Mouse (Mus musculus): Measurements from ENCODE around the gene Izumo2. TPM values are rescaled to one million over a fixed set of nuclear protein-coding genes. Genes with fewer than 3 reads are reported as not detected.
"Not testable (repeated sequence)": the region's sequence is repeated elsewhere in the genome, so short reads cannot be mapped to it uniquely, and the experiment has no call there.

Gene Izumo2
- polyA plus RNA-seq, 1 experiment from 2014 or later = not detected

- WGBS (ENCODE audit: insufficient replicate concordance) = 93% methylated on average over 1 of the region's 1 CpGs
- not testable (repeated sequence) for H3K27me3 ChIP-seq (ENCODE audit: control insufficient read depth, insufficient read depth, low read length); H3K9ac ChIP-seq (ENCODE audit: low read depth, low read length); H3K27ac ChIP-seq (ENCODE audit: low read depth, low read length); H3K4me1 ChIP-seq (ENCODE audit: control insufficient read depth, insufficient read depth, low read length); ATAC-seq (replicated peaks; ENCODE audit: insufficient number of reproducible peaks, low FRiP score, low TSS enrichment); H3K9me3 ChIP-seq (replicated peaks; ENCODE audit: control insufficient read depth, low read length); H3K4me3 ChIP-seq (ENCODE audit: low read depth, low read length); H3K4me2 ChIP-seq
- H3K36me3 ChIP-seq (ENCODE audit: control insufficient read depth, insufficient read depth, low read length) = peaks cover 11% of the 10 kb centered on the region
Observed at GRCm38 (mm10) chr7:44750950-44751349, 42.4 kb downstream of the Izumo2 start, which contains the start of gene Zfp473. Zfp473 (minus strand) TSS chr7:44751050.

- Histone ChIP-seq H3K9me3 (replicated peaks; ENCODE audit: control insufficient read depth, low read length) (no peaks in the 10 kb centered on the region), H3K4me3 (ENCODE audit: low read depth, low read length) (no peak overlapping the region), H3K4me1 (ENCODE audit: control insufficient read depth, insufficient read depth, low read length) (no peaks in the 10 kb centered on the region), H3K27me3 (ENCODE audit: control insufficient read depth, insufficient read depth, low read length) (no peaks in the 10 kb centered on the region), H3K9ac (ENCODE audit: low read depth, low read length) (no peak overlapping the region), H3K4me2 (no peak overlapping the region), H3K36me3 (ENCODE audit: control insufficient read depth, insufficient read depth, low read length) (peaks cover 34% of the 10 kb centered on the region), H3K27ac (ENCODE audit: low read depth, low read length) (no peak overlapping the region)
- ATAC-seq (replicated peaks; ENCODE audit: insufficient number of reproducible peaks, low FRiP score, low TSS enrichment) = no peak
- WGBS (ENCODE audit: insufficient replicate concordance) = 84% methylated on average over 2 of the region's 2 CpGs
Observed at GRCm38 (mm10) chr7:44757164-44757563, 48.6 kb downstream of the Izumo2 start.

DNA sequence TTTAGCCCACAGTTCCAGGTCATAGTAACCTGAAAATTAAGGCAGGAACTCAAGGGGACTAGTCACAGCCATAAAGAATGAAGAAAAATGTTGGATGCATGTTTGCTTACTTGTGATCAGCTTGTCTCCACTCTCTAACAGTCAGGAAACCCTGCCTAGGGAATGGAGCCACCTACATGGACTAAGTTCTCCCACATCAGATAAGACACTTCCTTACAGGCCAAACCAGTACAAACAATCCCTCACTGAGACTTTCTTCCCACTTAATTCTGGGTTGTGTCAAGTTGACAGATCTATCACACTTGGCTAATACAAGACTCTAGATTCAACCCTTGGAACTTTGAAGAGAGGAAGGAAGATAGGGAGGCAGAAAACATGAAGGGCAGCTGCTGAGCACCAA lies 51.8 kb downstream of the Izumo2 start:
- Histone ChIP-seq H3K9ac (ENCODE audit: low read depth, low read length) (no peak overlapping the region), H3K27ac (ENCODE audit: low read depth, low read length) (no peak overlapping the region), H3K4me2 (no peak overlapping the region), H3K4me3 (ENCODE audit: low read depth, low read length) (no peak overlapping the region), H3K36me3 (ENCODE audit: control insufficient read depth, insufficient read depth, low read length) (peaks cover 25% of the 10 kb centered on the region), H3K4me1 (ENCODE audit: control insufficient read depth, insufficient read depth, low read length) (no peaks in the 10 kb centered on the region), H3K27me3 (ENCODE audit: control insufficient read depth, insufficient read depth, low read length) (no peaks in the 10 kb centered on the region), H3K9me3 (replicated peaks; ENCODE audit: control insufficient read depth, low read length) (no peaks in the 10 kb centered on the region)
- ATAC-seq (replicated peaks; ENCODE audit: insufficient number of reproducible peaks, low FRiP score, low TSS enrichment) = no peak

DNA sequence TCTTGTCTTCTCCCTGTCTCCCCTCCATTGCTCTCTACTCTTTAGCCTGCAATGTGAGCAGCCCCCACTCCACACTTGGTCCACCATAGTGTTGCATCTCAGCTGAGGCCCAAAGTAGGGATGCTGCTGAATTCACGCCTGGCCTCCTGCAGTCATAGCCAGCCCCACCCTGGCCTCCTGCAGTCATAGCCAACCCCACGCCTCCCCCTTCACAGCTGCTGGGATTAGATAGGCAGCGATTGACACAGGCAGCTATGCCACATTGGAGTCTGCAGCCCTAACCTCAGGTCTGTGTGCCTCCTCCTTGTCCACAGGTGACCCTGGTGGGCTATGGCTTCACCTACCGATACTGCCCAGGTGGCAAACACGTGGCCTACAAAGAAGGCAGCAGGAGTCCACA lies 59.6 kb downstream of the Izumo2 start:
- no peaks in the 10 kb centered on the region for H3K27me3 ChIP-seq (ENCODE audit: control insufficient read depth, insufficient read depth, low read length)
- H3K36me3 ChIP-seq (ENCODE audit: control insufficient read depth, insufficient read depth, low read length) = peaks cover 9% of the 10 kb centered on the region
- WGBS (ENCODE audit: insufficient replicate concordance) = 73% methylated on average over 5 of the region's 5 CpGs
- no peak overlapping the region for H3K4me2 ChIP-seq
- H3K4me3 ChIP-seq (ENCODE audit: low read depth, low read length) = no peak overlapping the region
- no peak overlapping the region for H3K9ac ChIP-seq (ENCODE audit: low read depth, low read length)
- H3K27ac ChIP-seq (ENCODE audit: low read depth, low read length) = no peak overlapping the region
- no peaks in the 10 kb centered on the region for H3K9me3 ChIP-seq (replicated peaks; ENCODE audit: control insufficient read depth, low read length)
- no peak for ATAC-seq (replicated peaks; ENCODE audit: insufficient number of reproducible peaks, low FRiP score, low TSS enrichment)
- no peaks in the 10 kb centered on the region for H3K4me1 ChIP-seq (ENCODE audit: control insufficient read depth, insufficient read depth, low read length)

Other genes with a start within 250 kb of the Izumo2 start
- gene Aspdh, start 243.4 kb upstream of the Izumo2 start, polyA plus RNA-seq (2014; fragmentation: Nextera tagmentation; extraction: Ambion mirVana) = 1.3 and 1.5 TPM in 2 replicates
- 169 and 181 TPM in 2 replicates for gene Josd2, start 240.8 kb upstream of the Izumo2 start, polyA plus RNA-seq (2014; fragmentation: Nextera tagmentation; extraction: Ambion mirVana)
- 75.1 and 87.1 TPM in 2 replicates for gene Emc10, start 212.2 kb upstream of the Izumo2 start, polyA plus RNA-seq (2014; fragmentation: Nextera tagmentation; extraction: Ambion mirVana)
- gene Fam71e1, start 212.2 kb upstream of the Izumo2 start, polyA plus RNA-seq (2014; fragmentation: Nextera tagmentation; extraction: Ambion mirVana) = 8.9 and 10.6 TPM in 2 replicates
- gene Mybpc2, start 184.1 kb upstream of the Izumo2 start, polyA plus RNA-seq (2014; fragmentation: Nextera tagmentation; extraction: Ambion mirVana) = 0.37 and 0.47 TPM in 2 replicates
- gene Spib, start 176.7 kb upstream of the Izumo2 start, polyA plus RNA-seq (2014; fragmentation: Nextera tagmentation; extraction: Ambion mirVana) = not detected in 2 replicates
- gene Pold1, start 159.9 kb upstream of the Izumo2 start, polyA plus RNA-seq (2014; fragmentation: Nextera tagmentation; extraction: Ambion mirVana) = 40.1 and 43.1 TPM in 2 replicates
- 48.5 and 53.4 TPM in 2 replicates for gene Nr1h2, start 154.8 kb upstream of the Izumo2 start, polyA plus RNA-seq (2014; fragmentation: Nextera tagmentation; extraction: Ambion mirVana)
- gene Napsa, start 136.4 kb upstream of the Izumo2 start, polyA plus RNA-seq (2014; fragmentation: Nextera tagmentation; extraction: Ambion mirVana) = 0.70 TPM in 1 of 2 replicates, not detected in the other
- 0.07 and 0.23 TPM in 2 replicates for gene Kcnc3, start 118.1 kb upstream of the Izumo2 start, polyA plus RNA-seq (2014; fragmentation: Nextera tagmentation; extraction: Ambion mirVana)
- 0.31 and 0.56 TPM in 2 replicates for gene Myh14, start 37.9 kb upstream of the Izumo2 start, polyA plus RNA-seq (2014; fragmentation: Nextera tagmentation; extraction: Ambion mirVana)
- gene Vrk3, start 39.7 kb downstream of the Izumo2 start, polyA plus RNA-seq (2014; fragmentation: Nextera tagmentation; extraction: Ambion mirVana) = 30.6 and 34.1 TPM in 2 replicates
- 0.58 and 1.2 TPM in 2 replicates for gene Zfp473, start 42.3 kb downstream of the Izumo2 start, polyA plus RNA-seq (2014; fragmentation: Nextera tagmentation; extraction: Ambion mirVana)
- 49.0 and 57.5 TPM in 2 replicates for gene Nup62, start 107.3 kb downstream of the Izumo2 start, polyA plus RNA-seq (2014; fragmentation: Nextera tagmentation; extraction: Ambion mirVana)
- gene Il4i1, start 107.6 kb downstream of the Izumo2 start, polyA plus RNA-seq (2014; fragmentation: Nextera tagmentation; extraction: Ambion mirVana) = 0.14 and 1.2 TPM in 2 replicates
- 1.6 and 1.9 TPM in 2 replicates for gene Atf5, start 107.9 kb downstream of the Izumo2 start, polyA plus RNA-seq (2014; fragmentation: Nextera tagmentation; extraction: Ambion mirVana)
- 38.6 and 53.9 TPM in 2 replicates for gene Akt1s1, start 140.2 kb downstream of the Izumo2 start, polyA plus RNA-seq (2014; fragmentation: Nextera tagmentation; extraction: Ambion mirVana)
- gene Tbc1d17, start 140.3 kb downstream of the Izumo2 start, polyA plus RNA-seq (2014; fragmentation: Nextera tagmentation; extraction: Ambion mirVana) = 48.2 and 49.2 TPM in 2 replicates
- gene Pnkp, start 148.4 kb downstream of the Izumo2 start, polyA plus RNA-seq (2014; fragmentation: Nextera tagmentation; extraction: Ambion mirVana) = 18.9 and 19.2 TPM in 2 replicates
- gene Ptov1, start 161.0 kb downstream of the Izumo2 start, polyA plus RNA-seq (2014; fragmentation: Nextera tagmentation; extraction: Ambion mirVana) = 205 and 218 TPM in 2 replicates
- 47.3 and 51.9 TPM in 2 replicates for gene Med25, start 184.0 kb downstream of the Izumo2 start, polyA plus RNA-seq (2014; fragmentation: Nextera tagmentation; extraction: Ambion mirVana)
- 12.2 and 12.8 TPM in 2 replicates for gene Fuz, start 187.3 kb downstream of the Izumo2 start, polyA plus RNA-seq (2014; fragmentation: Nextera tagmentation; extraction: Ambion mirVana)
- gene Ap2a1, start 220.8 kb downstream of the Izumo2 start, polyA plus RNA-seq (2014; fragmentation: Nextera tagmentation; extraction: Ambion mirVana) = 69.1 and 77.3 TPM in 2 replicates
- gene Tsks, start 234.5 kb downstream of the Izumo2 start, polyA plus RNA-seq (2014; fragmentation: Nextera tagmentation; extraction: Ambion mirVana) = not detected in 2 replicates

Measured in heart, embryonic 11.5 days (tissue).